Mouse (Mus musculus) megakaryocyte, embryonic 14.5 days (primary cell): ENCODE data around the gene Olfr1394. TPM values are rescaled to one million over a fixed set of nuclear protein-coding genes. Genes with fewer than 3 reads are reported as not detected.

Experiments
- H3K27me3 ChIP-seq: replicated peaks from 2 replicates; pipeline ENCODE3; 2012; ENCODE audit warnings: inconsistent platforms
- H3K36me3 ChIP-seq: replicated peaks from 2 replicates; pipeline ENCODE3; 2012; ENCODE audit warnings: low read length, inconsistent platforms, mixed read lengths
- H3K4me1 ChIP-seq: 2 replicates; pipeline ENCODE4 v1.6.1; 2012; ENCODE audit warnings: inconsistent platforms
- H3K4me3 ChIP-seq: replicated peaks from 2 replicates; pipeline ENCODE3; 2012; ENCODE audit warnings: moderate library complexity, mild to moderate bottlenecking, inconsistent platforms
- H3K9me3 ChIP-seq: 2 replicates; pipeline ENCODE4 v1.6.1; 2012; ENCODE audit warnings: inconsistent platforms
- FLI1 ChIP-seq: IDR thresholded peaks from 2 replicates; pipeline ENCODE4 v1.6.1; 2012; ENCODE audit warnings: low read length, inconsistent platforms, mixed read lengths
- GATA1 ChIP-seq: IDR thresholded peaks from 3 replicates; pipeline ENCODE4 v1.6.1; 2012; ENCODE audit warnings: mixed read lengths, low read length, inconsistent platforms, borderline replicate concordance
- polyA plus RNA-seq: library from polyadenylated mRNA; stranded (reverse); fragments of >175 nt; gene quantifications from 2 replicates; pipeline ENCODE4 v1.2.3, GENCODE M21; 2012; ENCODE audit warnings: low replicate concordance; ENCODE audit not compliant: insufficient read depth

Gene Olfr1394
- polyA plus RNA-seq, 1 experiment = not detected

DNA sequence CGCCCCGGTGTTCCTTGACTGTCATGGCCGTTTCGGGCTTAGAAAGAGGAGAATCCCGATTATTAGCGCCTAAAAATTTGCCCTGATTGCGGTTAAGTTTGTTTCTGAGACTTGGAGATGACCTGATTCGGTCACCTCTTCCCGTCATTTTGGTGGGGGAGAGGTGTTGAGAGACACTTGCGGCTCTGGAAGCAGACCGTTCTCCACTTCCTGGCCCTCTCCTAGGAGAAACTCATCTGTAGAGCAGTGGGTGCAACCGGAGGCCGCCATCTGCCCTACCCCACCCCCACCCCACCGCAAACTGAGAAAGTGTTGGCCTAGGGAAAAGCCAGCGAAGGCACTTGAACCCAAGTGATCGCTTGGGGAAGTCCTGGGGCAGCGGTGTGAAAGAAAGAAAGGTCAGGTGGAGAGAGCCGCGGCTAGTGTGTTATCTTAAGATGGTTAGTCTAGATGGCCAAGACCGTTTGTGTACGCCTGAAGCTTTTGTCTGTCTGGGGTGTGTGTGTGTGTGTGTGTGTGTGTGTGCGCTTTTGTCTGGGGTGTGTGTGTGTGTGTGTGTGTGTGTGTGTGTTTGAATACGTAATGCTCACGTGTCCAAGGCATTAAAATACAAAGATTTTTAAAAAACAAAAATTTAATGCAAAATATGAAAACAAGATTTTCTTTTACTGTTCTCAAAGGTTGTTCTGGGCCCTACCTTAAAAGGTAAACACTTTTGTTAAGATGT is 49.8 kb downstream of the Olfr1394 start:
- H3K36me3 ChIP-seq = peaks cover 24% of the 10 kb centered on the region
- TF ChIP-seq GATA1 (no peak), FLI1 (no peak)
- H3K9me3 ChIP-seq = no peaks in the 10 kb centered on the region
- H3K4me1 ChIP-seq = peaks cover 60% of the 10 kb centered on the region
- H3K4me3 ChIP-seq = peak overlapping the region; percentile 93
- no peaks in the 10 kb centered on the region for H3K27me3 ChIP-seq

DNA sequence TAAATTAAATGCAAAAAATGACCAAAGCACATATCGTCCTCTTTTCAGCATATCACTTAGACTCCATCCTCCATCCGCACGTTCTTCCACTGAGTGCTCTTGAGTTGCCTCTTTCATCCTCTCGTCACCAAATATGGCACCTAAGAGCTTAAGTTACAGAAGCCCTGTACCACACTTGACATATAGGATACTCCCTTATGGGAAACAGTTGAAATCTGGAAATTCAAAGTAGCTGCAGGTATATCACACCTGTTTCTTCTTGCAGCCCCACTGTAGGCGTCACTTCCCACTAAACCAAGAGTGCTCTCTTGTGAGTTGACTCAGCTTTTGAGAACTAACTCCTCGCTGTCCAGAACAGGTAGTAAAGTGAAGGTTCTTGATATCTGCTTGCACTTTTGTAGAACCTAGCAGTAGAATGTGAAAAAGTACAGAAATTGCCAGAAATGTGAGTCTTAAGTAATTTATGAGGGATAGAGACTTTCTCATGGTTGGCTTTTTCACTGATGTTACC is 51.0 kb downstream of the Olfr1394 start:
- Histone ChIP-seq H3K27me3 (no peaks in the 10 kb centered on the region), H3K9me3 (no peaks in the 10 kb centered on the region), H3K36me3 (peaks cover 21% of the 10 kb centered on the region), H3K4me1 (peaks cover 71% of the 10 kb centered on the region), H3K4me3 (peak overlapping the region; percentile 84)
- TF ChIP-seq FLI1 = no peak
- no peak for TF ChIP-seq GATA1

DNA sequence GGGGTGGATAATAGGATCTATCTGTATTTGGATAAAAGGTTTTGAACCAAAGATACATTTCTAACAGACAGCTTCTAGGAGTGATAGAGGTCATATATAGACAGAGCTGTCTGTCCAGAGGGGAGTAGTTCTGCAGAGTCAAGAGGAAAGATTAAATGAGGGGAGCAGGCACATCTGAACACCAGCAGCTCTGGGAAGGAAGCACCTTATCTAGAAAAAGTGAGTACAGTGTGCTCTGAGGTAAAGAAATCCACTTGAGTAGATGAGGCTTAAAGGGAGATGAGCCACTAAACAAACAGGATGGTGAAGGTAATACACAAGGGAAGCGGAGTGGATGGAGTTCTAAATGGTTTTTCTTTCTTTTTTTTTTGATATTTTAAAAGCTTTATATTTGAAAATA is 53.3 kb downstream of the Olfr1394 start:
- TF ChIP-seq FLI1 (no peak), GATA1 (no peak)
- no peak overlapping the region for H3K4me3 ChIP-seq
- peaks cover 29% of the 10 kb centered on the region for H3K36me3 ChIP-seq
- H3K9me3 ChIP-seq = no peaks in the 10 kb centered on the region
- no peaks in the 10 kb centered on the region for H3K27me3 ChIP-seq
- peaks cover 74% of the 10 kb centered on the region for H3K4me1 ChIP-seq

Other genes starting within 250 kb of the Olfr1394 start
- 3.0 TPM in 1 of 2 replicates, not detected in the other for gene Psme2b, start 208.2 kb upstream of the Olfr1394 start, polyA plus RNA-seq
- 0.21 TPM in 1 of 2 replicates, not detected in the other for gene Olfr56, start 175.5 kb upstream of the Olfr1394 start, polyA plus RNA-seq
- 0.18 TPM in 1 of 2 replicates, not detected in the other for gene 9930111J21Rik1, start 175.0 kb upstream of the Olfr1394 start, polyA plus RNA-seq
- gene Gm12185, start 162.2 kb upstream of the Olfr1394 start, polyA plus RNA-seq = not detected in 2 replicates
- gene Tgtp1, start 160.2 kb upstream of the Olfr1394 start, polyA plus RNA-seq = 0.22 TPM in 1 of 2 replicates, not detected in the other
- gene 9930111J21Rik2, start 103.1 kb upstream of the Olfr1394 start, polyA plus RNA-seq = 0.57 TPM in 1 of 2 replicates, not detected in the other
- 0.45 TPM in 1 of 2 replicates, not detected in the other for gene Tgtp2, start 90.2 kb upstream of the Olfr1394 start, polyA plus RNA-seq
- gene Ifi47, start 77.8 kb upstream of the Olfr1394 start, polyA plus RNA-seq = 6.0 and 6.4 TPM in 2 replicates
- gene Olfr1396, start 39.5 kb upstream of the Olfr1394 start, polyA plus RNA-seq = not detected in 2 replicates
- not detected in 2 replicates for gene Olfr1395, start 12.1 kb upstream of the Olfr1394 start, polyA plus RNA-seq
- gene Btnl9, start 32.8 kb downstream of the Olfr1394 start, polyA plus RNA-seq = 7.0 and 7.1 TPM in 2 replicates
- 1.5 TPM in 1 of 2 replicates, not detected in the other for gene Zfp62, start 48.9 kb downstream of the Olfr1394 start, polyA plus RNA-seq
- gene Mgat1, start 89.8 kb downstream of the Olfr1394 start, polyA plus RNA-seq = 64.1 and 65.8 TPM in 2 replicates
- gene Olfr1393, start 123.9 kb downstream of the Olfr1394 start, polyA plus RNA-seq = not detected in 2 replicates
- gene Olfr1392, start 130.9 kb downstream of the Olfr1394 start, polyA plus RNA-seq = not detected in 2 replicates
- not detected in 2 replicates for gene Olfr10, start 150.4 kb downstream of the Olfr1394 start, polyA plus RNA-seq
- gene Olfr1391, start 168.4 kb downstream of the Olfr1394 start, polyA plus RNA-seq = not detected in 2 replicates
- gene Olfr1390, start 180.8 kb downstream of the Olfr1394 start, polyA plus RNA-seq = not detected in 2 replicates